Mouse (Mus musculus) ES-E14 (cell line): ENCODE measurements around the gene Rbms1.

Experiments used
- CHD2 ChIP-seq: IDR thresholded peaks from 2 replicates; pipeline ENCODE4 v1.6.1; 2014; ENCODE audit warnings: mild to moderate bottlenecking, low read depth, low read length, inconsistent platforms
- HCFC1 ChIP-seq: IDR thresholded peaks from 2 replicates; pipeline ENCODE4 v1.6.1; 2012; ENCODE audit warnings: low read length, inconsistent platforms, borderline replicate concordance; ENCODE audit not compliant: insufficient read depth
- MAFK ChIP-seq: IDR thresholded peaks from 2 replicates; pipeline ENCODE4 v1.6.1; 2014; ENCODE audit warnings: mild to moderate bottlenecking, low read depth, low read length, inconsistent platforms; ENCODE audit not compliant: insufficient read depth
- ZC3H11A ChIP-seq: IDR thresholded peaks from 2 replicates; pipeline ENCODE4 v1.6.1; 2012; ENCODE audit warnings: low read depth, mild to moderate bottlenecking, inconsistent platforms, low read length, borderline replicate concordance
- ZNF384 ChIP-seq: IDR thresholded peaks from 2 replicates; pipeline ENCODE4 v1.6.1; 2012; ENCODE audit warnings: low read depth, low read length, inconsistent platforms

DNA sequence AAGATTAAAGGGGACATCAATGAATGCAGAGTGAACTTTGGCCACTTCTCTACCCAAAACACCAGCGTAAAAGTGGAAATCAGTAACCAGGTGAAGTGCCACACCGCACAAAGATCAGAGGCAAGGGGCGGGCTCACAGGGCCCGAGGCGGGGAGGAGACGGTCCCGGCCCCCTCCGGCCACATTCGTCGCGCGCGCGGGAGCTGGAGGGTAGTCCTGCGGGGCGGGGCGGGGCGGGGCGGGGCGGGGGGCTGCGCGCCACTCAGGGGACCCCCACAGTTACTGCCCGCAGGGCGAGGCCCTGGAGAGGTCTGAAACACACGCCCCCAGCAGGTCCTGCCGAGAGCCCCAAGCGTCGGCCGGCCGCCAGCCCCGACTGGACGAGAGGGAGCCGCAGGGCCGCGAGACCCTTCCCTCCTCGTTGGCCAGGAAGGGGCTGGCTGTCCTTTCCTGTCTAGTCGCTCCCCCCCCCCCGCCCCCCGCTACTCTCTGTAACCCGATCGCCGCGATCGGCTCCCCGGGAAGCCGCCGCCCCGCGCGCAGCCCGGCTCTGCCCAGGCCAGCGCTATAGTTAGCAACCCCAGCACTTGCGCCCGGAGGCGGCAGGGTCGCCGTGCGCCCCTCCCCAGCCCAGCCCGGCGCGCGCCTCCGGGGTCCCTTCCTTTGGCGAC is 856 bp downstream of the Rbms1 start:
- TF ChIP-seq MAFK (no peak), CHD2 (no peak), ZC3H11A (no peak), ZNF384 (no peak), HCFC1 (no peak)
